Mouse (Mus musculus) T-helper 2 cell (primary cell): ENCODE results near the gene Gm5767.

Experiments
- in situ Hi-C: fragments of 300-600 bp; cut with MboI, MseI; formaldehyde crosslinking; loops from one replicate; pipeline ENCODE4 v1.15.1; 2025; ENCODE audit warnings: high pct_unique_total_duplicates

Gm5767 gene

DNA sequence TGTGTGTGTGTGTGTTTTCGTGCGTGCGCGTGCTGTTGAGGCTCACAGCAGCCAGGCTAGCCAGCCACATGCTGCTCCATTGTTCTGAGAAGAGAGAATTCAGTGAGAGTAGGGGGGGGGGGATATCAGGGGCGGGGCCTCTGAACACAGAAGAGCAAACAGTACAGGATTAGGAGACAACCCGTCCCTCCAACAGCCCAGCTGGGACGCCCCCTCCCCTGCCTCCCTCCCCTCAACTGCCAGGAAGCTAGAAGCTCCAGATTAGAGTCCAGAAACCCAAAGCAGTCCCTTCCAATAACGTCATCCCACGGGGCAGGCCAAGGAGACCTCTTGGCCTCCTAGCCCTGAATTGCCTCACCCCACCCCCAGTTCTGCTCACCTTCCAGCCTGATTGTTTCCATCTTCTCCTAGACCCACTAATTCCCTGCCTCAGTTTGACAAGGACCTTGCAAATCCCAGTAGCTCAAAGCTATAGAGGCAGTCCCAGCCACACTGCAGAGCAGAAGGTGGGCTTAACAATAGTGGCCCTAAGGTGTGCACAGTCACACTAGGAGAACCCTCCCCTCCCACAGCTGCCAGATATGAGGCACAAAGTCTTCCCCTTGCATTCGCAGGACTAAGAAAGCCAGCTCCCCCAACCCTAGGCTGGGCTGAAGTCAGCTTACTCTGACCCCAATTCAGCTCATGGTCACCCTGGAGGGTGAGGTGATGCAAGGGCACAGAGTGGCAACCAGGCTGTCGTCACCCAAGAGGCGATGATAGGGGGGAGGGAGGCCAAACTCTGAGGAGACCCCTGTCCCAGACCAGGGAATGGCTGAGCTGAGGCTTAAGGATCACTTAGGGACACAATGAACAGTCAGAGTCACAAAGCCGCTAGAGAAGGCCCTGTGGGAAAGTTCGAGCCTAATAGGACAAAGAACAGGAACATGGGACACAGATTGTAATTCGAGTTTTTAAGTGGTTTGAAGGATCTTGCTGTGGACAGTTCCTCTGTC, 10.2 kb upstream of the Gm5767 start:
- in situ Hi-C loops, result no loop called here

DNA sequence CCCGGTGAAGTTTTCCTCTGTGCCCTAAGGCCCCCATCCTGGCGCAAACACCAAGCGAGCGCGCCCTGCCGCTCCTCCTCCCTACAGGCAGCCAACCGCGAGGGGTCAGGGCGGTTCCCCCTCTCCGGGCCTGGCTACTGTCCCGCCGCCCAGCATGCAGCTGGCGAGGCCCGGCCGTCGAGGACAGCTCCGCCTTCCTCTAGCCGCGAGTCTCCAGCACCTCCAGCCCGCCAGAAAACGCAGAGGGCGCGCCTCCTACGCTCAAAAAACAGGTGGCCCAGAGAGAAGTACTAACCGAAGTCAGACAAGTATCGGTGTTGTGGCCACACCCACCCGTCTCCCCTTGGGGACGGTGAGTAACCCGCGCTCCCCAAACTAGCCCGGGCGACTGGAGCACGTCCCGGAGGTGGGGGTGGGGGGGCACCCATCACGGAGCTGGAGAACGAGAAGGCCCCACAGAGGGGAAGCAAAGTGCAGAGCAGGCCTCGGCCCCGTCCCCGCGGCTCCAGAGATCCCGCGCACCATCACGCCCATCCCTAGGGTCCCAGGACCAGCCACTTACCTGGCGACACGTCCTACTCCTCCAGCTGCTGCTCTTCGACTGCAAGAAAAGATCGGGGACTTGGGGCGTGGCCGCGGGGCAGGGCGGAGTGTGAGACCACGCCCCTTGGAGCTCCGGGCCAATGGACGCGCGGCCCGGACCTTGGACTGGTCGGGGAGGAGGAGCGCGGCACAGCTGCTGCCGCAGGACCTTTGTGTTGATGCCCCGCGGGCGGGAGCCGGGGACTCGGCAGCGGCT, 8.8 kb upstream of the Gm5767 start, which contains the start of gene Carhsp1:
Gene Carhsp1 (minus strand): TSS at position 605 of the 799 bp plus-strand sequence.
- in situ Hi-C loops, result no loop called here

DNA sequence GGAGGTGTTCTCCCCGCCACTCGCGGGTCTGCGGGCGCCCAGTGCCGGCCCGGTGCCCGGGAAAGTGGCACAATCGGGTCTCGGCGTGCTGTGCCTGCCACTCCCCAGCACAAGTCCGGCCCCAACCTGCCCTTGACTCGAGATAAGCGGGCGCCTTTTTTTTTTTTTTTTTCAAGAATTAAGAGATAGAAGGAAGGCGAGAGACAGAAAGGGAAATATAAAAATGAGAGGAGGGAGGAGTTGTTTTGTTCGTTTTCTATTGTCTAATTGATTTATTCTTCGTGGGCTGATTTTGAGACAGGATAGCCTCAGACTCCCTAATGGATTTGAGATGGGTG, 8.3 kb upstream of the Gm5767 start:
- in situ Hi-C loops, result no loop called here

DNA sequence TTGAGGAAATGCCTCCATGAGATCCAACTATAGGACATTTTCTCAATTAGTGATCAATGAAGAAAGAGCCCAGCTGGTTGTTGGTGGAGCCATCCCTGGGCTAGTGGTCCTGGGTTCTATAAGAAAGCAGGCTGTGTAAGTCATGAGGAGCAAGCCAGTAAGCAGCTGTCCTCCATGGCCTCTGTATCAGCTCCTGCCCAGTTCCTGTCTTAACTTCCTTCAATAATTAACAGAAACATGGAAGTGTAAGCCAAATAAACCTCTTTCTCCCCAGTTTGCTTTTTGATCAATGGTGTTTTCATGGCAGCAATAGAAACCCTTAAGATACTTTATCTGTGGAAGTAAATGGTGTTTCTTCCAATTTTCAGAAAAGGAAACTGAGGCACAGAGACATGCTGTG, 7.8 kb upstream of the Gm5767 start:
- in situ Hi-C loops, result no loop called here

- in situ Hi-C loops, result no loop called here
Measured at GRCm38 (mm10) chr16:8673343-8673742, 7.2 kb upstream of the Gm5767 start.

- in situ Hi-C loops, result no loop called here
Measured at GRCm38 (mm10) chr16:8674165-8674564, 6.4 kb upstream of the Gm5767 start.

GRCm38 (mm10) chr16:8675559-8675958, 5.0 kb upstream of the Gm5767 start:
- in situ Hi-C loops, result loop anchor here (5.0 kb wide), 2 partner anchors 183 to 268 kb away; no protein-coding TSS in a partner anchor

DNA sequence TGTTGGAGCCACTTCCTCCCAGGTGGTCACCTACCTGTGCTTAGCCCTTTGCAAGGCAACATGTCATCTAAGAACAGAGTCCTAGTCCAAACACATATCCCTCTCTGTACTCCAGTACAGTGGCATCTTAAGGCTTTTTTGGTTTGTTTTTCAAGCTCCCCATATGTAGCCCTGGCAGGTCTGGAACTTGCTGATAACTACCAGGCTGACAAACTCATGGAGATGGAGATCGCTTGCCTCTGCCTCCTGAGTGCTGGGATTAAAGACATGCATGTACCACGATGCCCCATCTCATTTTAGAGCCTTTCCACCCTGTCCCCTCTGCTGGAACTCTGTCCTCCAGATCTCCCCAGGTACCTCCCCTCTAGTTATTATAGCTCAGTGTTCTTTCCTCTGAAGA, 4.3 kb upstream of the Gm5767 start:
- in situ Hi-C loops, result loop anchor here (5.0 kb wide), 2 partner anchors 184 to 269 kb away; no protein-coding TSS in a partner anchor

DNA sequence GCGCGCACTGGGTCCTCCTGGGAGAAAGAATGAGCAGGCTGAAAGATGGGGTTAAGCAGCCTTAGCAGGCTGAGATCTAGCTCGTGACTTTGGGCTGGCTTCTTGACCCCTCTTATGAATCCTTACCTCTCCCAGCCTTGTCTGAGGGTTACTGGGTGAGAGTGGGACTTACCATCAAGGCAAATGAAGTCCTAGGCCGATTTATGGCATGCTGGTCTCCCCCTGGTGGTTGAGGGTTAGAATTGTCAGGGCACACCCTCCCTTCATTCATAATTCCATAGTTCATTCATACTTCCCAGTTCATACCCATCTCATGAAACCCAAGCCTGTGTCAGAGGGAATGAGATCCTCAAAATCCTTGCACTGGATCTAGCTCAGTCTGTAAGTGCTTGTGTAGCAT, 3.8 kb upstream of the Gm5767 start:
- in situ Hi-C loops, result loop anchor here (5.0 kb wide), 2 partner anchors 184 to 269 kb away; no protein-coding TSS in a partner anchor

GRCm38 (mm10) chr16:8678035-8678434, 2.5 kb upstream of the Gm5767 start:
- in situ Hi-C loops, result loop anchor here (5.0 kb wide), 2 partner anchors 186 to 271 kb away; no protein-coding TSS in a partner anchor

- in situ Hi-C loops, result loop anchor here (5.0 kb wide), 2 partner anchors 186 to 271 kb away; no protein-coding TSS in a partner anchor
Measured at GRCm38 (mm10) chr16:8678676-8679075, 1.9 kb upstream of the Gm5767 start.

- in situ Hi-C loops, result loop anchor here (5.0 kb wide), 2 partner anchors 187 to 272 kb away; no protein-coding TSS in a partner anchor
Measured at GRCm38 (mm10) chr16:8679780-8680179, 790 bp upstream of the Gm5767 start.

DNA sequence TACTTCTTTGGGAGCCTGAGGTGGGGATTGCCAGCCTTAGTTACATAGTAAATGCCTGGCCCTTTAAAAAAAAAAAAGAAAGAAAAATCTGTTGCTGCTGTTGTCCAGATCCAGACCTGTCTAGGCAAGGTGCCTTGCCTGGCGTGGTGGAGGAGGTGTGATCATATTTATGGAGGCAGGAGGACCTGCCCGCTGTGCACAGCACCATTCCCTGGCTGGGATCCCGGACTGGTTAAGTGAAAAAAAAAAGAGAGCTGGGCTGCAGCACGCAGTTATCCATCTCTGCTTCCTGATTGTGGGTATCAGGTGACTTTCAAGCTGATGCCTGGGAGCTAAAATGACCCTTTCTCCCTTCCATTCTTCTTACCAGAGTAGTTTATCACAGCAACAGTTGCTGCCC, 4.5 kb downstream of the Gm5767 start:
- in situ Hi-C loops, result no loop called here

DNA sequence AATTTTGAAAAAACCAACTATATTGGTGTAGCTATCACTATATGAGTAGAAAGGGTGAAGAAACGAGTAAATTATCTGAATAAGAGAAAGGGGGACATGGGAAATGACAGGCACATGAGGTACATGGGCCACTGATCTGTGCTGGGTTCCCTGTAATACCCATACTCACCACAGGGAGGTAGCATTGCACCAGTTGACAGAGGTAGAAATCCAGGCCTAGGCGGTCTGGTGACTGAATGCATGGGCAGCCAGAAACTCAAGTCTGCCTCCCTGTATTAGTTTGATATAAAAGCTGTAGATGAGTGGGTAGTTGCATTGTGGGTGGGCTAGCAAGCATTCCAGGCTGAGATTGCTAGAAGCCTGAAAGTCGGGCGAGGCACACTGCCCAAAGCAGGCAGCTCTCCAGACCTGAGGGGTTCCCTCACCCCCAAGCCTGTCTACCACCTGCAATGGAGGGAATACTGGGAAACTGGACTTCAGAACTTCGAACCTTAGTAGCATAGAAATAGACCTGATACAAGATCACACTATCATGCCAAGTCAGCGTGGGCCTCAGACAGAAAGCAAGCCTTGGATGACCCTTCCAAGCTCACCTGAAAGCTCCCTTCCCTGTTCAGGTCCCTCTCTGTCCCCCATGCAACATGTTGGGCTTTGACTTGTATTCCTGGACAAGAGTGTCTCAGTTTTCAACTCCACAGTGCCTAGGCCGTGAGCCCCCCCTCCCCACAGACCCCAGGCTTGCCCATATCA, 5.7 kb downstream of the Gm5767 start:
- in situ Hi-C loops, result no loop called here

DNA sequence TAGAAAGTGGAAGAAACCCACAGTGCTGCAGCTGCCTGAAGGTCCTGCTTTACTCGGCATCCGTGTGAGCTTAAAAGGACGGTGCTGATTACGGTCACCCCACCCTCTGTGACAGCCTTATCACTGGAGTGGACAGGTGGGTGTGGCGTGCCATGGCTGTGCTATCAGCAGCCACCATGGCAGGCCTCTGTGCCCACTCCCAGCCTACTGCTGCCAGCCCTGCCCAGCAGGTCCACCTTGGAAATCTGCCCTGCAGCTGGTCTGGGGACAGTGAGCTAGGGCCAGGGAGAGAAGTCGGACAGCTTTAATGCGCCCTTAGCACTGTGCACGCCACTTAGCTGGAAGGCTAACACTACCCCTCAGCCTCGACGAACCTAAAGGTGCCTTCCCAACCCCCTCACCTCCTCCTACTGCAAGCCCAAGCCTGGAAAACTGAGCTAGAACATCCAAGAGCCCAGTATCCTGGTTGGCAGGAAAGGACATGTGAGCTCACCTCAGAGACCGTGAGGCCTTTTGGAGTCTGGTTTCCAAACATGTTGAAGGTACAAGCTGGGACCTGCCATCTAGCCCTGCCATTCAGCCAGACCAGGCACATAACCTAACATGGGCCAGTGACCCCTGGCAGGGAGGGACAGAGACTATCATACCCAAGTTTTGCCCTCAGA, 6.4 kb downstream of the Gm5767 start:
- in situ Hi-C loops, result no loop called here

DNA sequence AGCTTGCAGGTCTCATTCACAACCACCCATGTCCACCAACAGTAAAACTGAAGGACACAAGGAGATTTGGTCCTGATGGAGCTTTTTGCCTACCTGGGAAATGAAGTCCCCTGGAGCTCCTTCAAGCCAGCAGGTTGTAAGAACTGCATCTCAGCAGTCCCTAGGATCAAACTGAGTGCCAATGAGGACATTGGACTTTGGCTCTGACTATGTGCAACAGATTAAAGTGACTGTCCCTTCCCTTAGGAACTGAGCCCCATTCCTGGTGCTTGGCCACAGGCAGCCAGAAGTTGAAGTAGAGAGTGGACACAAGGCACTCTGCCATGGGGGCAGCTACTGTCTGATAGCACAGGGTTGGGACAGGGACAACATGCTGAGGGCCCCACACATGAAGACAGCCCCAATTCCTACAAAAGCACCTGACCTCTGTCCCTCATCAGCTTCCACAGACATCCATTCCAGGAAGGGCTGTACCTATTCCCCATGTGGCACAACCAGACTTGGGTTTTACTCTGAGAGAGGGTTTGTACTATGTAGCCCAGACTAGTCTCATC, 7.1 kb downstream of the Gm5767 start:
- in situ Hi-C loops, result no loop called here

- in situ Hi-C loops, result no loop called here
Measured at GRCm38 (mm10) chr16:8689979-8690656, 9.5 kb downstream of the Gm5767 start.

GRCm38 (mm10) chr16:8691206-8691605, 10.6 kb downstream of the Gm5767 start:
- in situ Hi-C loops, result no loop called here

DNA sequence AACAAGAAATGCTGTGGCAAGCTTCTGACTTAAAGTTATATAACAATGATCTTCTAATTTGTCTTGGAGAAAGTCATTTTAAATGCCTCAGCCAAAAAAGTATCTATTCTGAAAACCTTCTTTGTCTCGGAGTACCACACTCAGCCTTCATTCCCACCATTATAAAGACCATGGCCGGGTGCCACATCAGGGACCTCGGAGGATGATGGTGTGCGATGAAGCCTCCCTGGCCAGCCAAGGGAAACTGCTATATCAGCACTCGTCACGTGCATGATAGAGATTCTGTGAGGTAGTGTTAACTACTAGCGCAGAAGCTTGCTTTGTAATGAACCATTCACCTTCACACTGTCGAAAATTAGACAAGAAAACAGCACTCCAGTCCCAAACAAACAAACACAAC, 19.0 kb downstream of the Gm5767 start:
- in situ Hi-C loops, result no loop called here

DNA sequence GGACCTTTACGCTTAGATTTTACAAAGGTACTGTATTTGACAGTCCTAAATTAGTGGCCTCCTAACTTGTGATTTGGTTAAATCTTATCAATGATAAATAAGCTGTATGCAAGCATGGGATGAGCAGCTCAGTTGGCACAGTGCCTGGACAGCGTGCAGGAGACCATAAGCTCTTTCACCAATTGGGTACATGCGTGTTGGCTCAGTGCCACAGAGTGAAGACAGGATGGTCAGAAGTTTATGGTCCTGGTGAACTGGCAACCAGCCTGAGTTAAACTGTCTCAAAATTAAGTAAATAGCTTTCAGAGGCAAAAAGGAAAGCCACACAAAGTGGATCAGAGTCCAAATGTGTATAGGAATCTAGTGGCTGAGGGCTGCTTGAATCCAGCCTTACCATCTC, 20.0 kb downstream of the Gm5767 start:
- in situ Hi-C loops, result no loop called here
